Mouse (Mus musculus) thymus, postnatal 0 days (tissue): ENCODE data around the gene Pqbp1. TPM values are rescaled to one million over a fixed set of nuclear protein-coding genes. Genes with fewer than 3 reads are reported as not detected.
"Not testable (repeated sequence)": the region's sequence is repeated elsewhere in the genome, so short reads cannot be mapped to it uniquely, and the experiment has no call there.

ENCODE experiments used
- DNase-seq: peaks from one replicate; pipeline ENCODE4 v3.0.0-alpha.2; 2015; ENCODE audit warnings: low spot score
- polyA plus RNA-seq: library from polyadenylated mRNA; unstranded; fragments of >200 nt; fragmentation: Nextera tagmentation; extraction: Ambion mirVana; gene quantifications from 2 replicates; pipeline ENCODE4 v1.2.1, GENCODE M21; 2015

Gene Pqbp1
- 142 and 154 TPM in 2 replicates for polyA plus RNA-seq

DNA sequence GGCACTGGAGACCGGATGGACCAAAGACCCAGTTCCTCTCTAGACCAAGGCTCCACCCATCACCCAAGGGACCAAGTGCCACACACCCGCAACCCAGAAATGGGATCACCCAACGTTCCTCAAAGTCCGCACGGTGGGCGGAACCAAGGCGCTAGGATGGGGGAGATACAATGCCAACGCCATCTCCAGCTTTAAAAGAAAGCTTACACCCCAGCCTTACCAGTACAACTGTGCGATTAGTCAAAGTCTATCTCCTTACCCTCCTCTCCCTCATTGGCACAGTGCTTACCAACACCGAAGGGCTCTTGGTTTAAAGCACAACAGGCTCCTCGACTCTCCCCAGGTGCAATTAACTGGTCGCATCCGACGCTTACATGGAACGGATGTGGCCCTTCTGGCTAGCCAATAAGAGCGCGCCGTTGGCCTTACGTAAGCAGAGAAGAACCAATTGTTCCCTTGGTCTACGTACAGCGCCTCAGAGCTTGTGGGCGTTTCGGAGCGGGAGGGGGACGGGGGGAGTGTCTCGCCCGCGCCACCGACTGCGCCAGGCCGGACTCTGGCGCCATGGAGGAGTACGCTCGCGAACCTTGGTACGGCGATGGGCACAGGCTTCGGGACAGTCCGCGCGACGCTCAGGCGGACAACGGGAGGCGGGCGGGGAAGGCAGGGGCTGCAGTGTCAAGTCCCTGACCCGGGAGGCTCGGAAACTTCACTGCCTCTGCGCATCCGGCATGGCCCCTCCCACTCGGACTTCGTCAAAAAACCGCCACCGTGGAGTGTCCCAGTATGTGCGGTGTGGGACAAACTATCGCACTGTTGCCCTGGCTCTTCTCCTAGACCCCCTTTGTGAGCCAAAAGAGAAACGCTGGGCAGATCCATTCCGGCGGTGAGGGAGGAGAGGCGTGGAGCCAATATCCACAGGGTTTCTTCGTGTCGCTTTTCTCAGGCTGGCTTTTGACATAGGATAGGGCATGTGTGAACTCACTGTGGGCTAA is at the start of gene Pqbp1, which contains the start of gene Timm17b:
Pqbp1 (minus strand) TSS at position 390 of the 995 bp plus-strand sequence.
Timm17b (plus strand) TSS at position 478 of the 995 bp plus-strand sequence.
- DNase-seq, result peak; percentile 91

DNA sequence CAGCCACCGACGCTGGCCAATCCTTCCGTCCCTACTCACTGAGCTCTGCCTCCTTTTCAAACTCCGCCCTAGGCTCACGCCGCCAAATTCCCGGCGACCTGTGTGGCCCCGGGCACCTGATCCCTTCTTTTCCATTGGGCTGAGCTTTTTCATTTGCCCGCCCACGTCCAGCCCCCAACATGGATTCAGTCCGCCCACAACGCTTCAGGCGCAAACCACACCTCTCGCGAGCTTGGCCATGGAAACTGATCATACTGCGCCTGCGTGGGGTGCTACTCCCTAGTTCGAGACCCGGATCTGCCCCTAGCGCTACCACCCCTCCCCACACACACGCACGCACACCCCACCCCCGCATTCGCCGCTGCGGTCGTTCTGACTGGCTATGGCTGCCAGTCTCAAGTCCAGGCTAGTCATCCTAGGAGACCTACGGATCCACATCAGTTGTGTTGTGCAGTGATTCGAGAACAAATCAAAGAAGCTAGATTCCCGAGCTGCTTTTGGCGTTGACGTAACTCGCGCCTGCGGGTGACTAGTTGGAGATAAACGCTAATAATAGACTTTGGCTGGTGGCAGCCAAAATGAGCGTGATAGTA is 48.9 kb upstream of the Pqbp1 start:
- DNase-seq, result peak; percentile 87

- DNase-seq, result no peak
Measured at GRCm38 (mm10) chrX:7947108-7947899, 48.2 kb upstream of the Pqbp1 start, which contains the start of gene Hdac6. Gene Hdac6 (minus strand): TSS chrX:7947889.

DNA sequence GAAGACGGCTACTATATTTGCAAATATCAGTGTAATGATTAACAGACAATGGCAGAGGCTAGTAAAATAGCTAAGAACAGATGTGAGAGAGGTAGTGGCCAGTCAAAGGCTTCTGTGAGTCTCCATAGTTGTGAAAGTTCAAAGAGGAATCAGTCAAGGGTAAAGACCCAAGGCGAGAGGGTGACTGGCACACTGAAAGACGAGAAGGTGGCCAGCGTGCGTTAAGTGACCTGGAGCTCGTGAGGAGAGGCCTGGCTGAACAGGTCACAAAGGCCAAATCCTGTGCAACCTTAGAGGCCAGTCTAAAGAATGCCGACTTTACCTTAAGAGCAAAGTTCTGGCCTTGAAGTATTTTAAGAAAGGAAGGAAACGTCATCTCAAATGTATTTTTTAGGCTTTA is 46.5 kb upstream of the Pqbp1 start:
- DNase-seq, result no peak

DNA sequence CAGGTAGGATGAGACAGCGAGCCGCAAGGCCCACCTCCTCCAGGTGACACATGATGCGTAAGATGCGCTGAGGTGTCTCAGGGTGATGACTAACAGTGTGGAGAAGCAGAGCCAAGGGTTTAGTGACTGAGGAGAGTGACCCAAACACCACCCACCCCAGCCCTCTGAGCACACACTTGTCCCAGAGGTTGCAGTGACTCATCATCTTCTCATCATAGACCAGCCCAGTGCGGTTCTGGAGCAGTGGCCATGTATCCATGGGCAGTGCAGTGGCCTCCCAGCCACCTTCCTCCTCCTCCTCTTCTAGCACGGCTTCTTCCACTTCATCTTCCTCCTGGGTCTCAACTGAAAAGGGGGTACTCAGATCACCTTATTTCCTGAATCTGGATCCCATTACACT is 38.6 kb upstream of the Pqbp1 start:
- no peak for DNase-seq

DNA sequence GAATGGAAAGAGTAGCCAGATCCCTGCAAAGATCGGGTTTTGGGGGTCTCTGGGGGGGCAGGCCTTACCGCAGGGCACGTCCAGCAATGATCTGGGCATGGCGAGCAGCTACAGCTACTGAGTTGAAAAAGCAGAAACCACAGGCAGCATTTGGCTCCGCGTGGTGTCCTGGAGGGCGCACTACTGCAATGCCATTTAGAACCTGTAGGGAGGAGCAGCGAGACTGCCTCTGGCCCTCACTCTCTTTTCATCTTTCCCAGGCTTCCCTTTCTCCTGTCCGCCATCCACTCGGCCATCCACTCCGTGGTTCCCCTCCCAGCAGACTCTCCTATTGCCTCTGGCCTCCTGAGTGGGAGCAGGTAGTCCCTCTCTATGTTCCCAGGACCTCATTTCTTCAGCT is 37.8 kb upstream of the Pqbp1 start:
- no peak for DNase-seq

DNA sequence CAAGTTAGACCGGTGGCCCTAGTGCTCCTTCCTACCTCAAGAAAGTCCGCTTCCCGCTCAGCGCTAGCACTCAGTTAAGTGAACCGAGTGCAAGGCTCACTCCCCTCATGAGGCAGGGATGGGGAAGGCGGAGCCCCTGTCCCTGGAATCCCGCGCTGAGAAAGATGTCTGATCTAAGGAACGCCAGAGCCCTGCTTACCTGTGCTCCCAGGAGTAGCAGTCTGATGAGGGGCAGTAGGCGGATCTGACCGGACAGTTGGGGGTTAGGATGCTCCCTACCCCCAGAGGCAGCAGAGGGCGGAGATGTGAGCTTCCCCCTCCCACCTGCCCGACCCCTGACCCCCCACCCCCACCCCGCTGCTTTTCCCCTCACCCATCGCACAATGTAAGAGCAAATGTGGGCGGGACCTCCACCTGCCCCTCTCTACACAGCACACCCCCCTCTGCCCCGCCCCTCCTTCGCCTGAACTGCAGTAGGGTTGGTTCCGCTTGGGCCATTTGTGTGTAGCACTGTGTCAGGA is 29.3 kb upstream of the Pqbp1 start, which contains the start of gene Eras:
Eras (minus strand) TSS at position 338 of the 521 bp plus-strand sequence.
- no peak for DNase-seq

- DNase-seq, result no peak
Measured at GRCm38 (mm10) chrX:7927116-7927515, 28.0 kb upstream of the Pqbp1 start.

- DNase-seq, result no peak
Measured at GRCm38 (mm10) chrX:7926266-7926665, 27.2 kb upstream of the Pqbp1 start.

- no peak for DNase-seq
Measured at GRCm38 (mm10) chrX:7922032-7922431, 23.0 kb upstream of the Pqbp1 start.

- DNase-seq, result no peak
Measured at GRCm38 (mm10) chrX:7919601-7920383, 20.7 kb upstream of the Pqbp1 start, which contains the start of gene Pcsk1n. Gene Pcsk1n (plus strand): TSS chrX:7919822.

- DNase-seq, result not testable (repeated sequence)
Measured at GRCm38 (mm10) chrX:7917960-7918359, 18.9 kb upstream of the Pqbp1 start.

GRCm38 (mm10) chrX:7915669-7916068 is 16.6 kb upstream of the Pqbp1 start:
- DNase-seq, result peak; percentile 15

- DNase-seq, result no peak
Measured at GRCm38 (mm10) chrX:7910473-7910872, 11.4 kb upstream of the Pqbp1 start.

- not testable (repeated sequence) for DNase-seq
Measured at GRCm38 (mm10) chrX:7909242-7909641, 10.2 kb upstream of the Pqbp1 start, which contains the start of gene Gm10490. Gene Gm10490 (plus strand): TSS chrX:7909542.

- DNase-seq, result no peak
Measured at GRCm38 (mm10) chrX:7907735-7908134, 8.7 kb upstream of the Pqbp1 start, which contains the start of gene Gm10491. Gene Gm10491 (minus strand): TSS chrX:7907835.

DNA sequence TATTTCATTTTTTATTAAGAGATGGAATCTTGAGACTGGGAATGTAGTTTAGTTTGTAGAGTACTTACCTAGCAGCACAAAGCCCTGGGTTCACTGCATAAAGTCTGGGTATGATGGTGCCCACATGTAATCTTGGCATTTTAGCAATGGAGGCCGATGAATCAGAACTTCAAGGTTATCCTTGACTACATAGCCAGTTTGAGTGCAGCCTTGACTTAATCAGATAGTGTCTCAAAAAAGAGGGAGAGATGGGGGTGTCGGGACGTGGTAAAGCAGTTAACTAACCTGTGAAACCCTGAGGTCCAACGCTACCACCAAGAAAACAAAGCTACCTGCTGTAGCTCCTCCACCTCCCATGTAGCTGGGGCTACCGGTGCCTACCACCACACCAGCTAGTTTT is 5.4 kb upstream of the Pqbp1 start:
- DNase-seq, result no peak

DNA sequence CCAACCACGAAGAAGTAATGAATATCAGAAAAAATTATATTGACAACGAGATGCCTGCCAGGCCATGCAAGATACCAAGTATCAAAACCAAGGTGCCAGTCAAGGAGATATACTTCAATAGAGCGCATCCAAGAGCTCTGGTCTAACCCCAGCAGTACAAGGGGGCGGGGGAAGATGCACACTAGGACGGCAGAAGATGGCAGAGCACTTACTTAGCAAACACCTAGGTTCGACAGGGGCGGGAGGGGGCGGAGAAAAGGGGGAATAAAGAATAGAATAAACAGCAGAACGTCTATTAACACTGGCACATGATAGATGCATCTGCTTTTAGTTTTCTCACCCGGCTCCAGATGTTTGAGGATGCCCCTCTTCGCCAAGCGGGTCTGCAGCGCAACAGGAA is 858 bp downstream of the Pqbp1 start:
- DNase-seq, result peak; percentile 10

GRCm38 (mm10) chrX:7883841-7884567 is 15.1 kb downstream of the Pqbp1 start, which contains the start of gene Slc35a2:
Gene Slc35a2 (plus strand): TSS chrX:7884028.
- DNase-seq, result peak; percentile 64
